Mouse (Mus musculus) megakaryocyte, embryonic 14.5 days (primary cell): ENCODE results near the gene Nalcn.

Source experiments
- FLI1 ChIP-seq: IDR thresholded peaks from 2 replicates; pipeline ENCODE4 v1.6.1; 2012; ENCODE audit warnings: low read length, inconsistent platforms, mixed read lengths
- GATA1 ChIP-seq: IDR thresholded peaks from 3 replicates; pipeline ENCODE4 v1.6.1; 2012; ENCODE audit warnings: mixed read lengths, low read length, inconsistent platforms, borderline replicate concordance

GRCm38 (mm10) chr14:123232630-123233206 is 394.2 kb downstream of the Nalcn start:
- TF ChIP-seq GATA1 (no peak), FLI1 (no peak)
